Mouse (Mus musculus) left cerebral cortex, postnatal 14 days (tissue): Measurements from ENCODE around the gene Tmem268. TPM values are rescaled to one million over a fixed set of nuclear protein-coding genes. Genes with fewer than 3 reads are reported as not detected.

Experiments
- DNase-seq, 2 experiments: peaks; one replicate each; pipeline ENCODE4 v3.0.0; 2021 to 2022; ENCODE audit warnings: low spot score in 2 of 2, mixed read lengths in 1 of 2
- intact Hi-C: fragments of 180-260 bp; cut with DNase I; formaldehyde crosslinking; loops from one replicate; pipeline ENCODE4 v1.15.1; 2025
- long read RNA-seq, 2 experiments: library from polyadenylated mRNA; stranded (forward); transcript quantifications; one replicate each; pipeline ENCODE4 v2.0.0; 2021
- total RNA-seq, 2 experiments: library from RNA; stranded (reverse); gene quantifications; 2 replicates each; pipeline ENCODE4 v1.2.3; 2021

The Tmem268 gene
- 1 to 10 TPM; 9.4 to 9.5 TPM for total RNA-seq
- long read RNA-seq, experiment 1, partial matches to known transcripts, result 0 of 11 reads
- long read RNA-seq, experiment 1, other reads (novel, unspliced or antisense), result 8 of 11 reads
- long read RNA-seq, experiment 2, transcript Tmem268-201 (10 exons, 3,765 nt), result major isoform, 5 of 17 reads
- long read RNA-seq, experiment 2, partial matches to known transcripts, result 0 of 17 reads
- long read RNA-seq, experiment 2, other reads (novel, unspliced or antisense), result 10 of 17 reads

DNA sequence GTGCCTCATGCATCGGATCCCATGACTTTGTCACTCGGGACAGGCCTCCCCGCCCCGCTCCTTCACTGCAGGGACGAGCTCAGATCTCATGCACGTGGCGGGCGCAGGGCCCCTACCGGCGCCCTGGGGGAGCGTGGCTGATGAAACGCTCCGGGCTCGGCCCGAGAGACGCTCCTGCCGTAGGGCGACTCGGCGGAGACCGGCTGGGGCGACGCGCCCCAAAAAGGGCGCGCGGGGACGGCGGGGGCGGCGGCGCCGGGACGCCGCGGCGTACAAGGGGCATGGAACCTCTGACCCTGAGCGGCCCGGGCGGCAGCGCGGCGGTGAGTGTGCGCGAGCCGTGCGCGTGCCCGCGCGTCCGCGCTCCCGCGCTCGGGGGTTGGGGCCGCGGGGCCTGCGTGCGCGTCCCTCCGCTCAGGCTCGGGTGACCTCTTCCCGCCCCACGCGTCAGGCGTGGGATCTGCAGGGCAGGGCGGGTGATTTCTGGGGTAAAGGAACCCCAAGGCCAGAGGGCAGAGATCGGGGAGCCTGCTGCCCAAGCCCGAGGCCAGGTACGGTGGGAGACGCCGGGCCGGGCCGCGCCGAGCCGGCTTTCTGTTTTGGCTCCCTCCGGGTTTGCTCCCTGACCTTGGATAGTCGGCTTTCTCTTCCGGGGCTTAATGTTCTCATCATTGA lies at the start of gene Tmem268:
TSS of gene Tmem268 (plus strand) at position 375 of the 675 bp plus-strand sequence.
- intact Hi-C loops, result no loop called here
- peak; percentile 59 to 69 for DNase-seq

DNA sequence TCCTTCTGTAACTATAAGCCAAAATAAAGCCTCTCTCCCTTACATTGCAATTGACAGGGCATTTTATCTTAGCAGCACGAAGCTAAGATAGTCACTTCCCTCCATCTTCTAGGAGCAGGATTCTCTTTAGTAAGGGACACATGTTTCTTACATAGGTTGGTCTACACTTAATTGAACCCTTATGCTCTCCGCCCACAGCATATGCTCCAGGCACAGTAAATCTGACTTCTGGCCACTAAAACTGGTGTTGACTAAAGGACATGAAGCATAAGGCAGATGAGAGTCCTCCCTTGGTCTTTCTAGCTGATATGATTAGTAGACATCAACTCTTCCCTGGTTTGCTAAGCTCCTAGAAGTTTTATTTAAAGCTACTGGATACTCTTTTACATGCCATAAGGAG lies 45.7 kb upstream of the Tmem268 start:
- intact Hi-C loops, result no loop called here
- DNase-seq, result no peak

GRCm38 (mm10) chr4:63514454-63514984 lies 44.1 kb upstream of the Tmem268 start:
- intact Hi-C loops, result no loop called here
- DNase-seq, result no peak

GRCm38 (mm10) chr4:63515021-63515420 lies 43.6 kb upstream of the Tmem268 start:
- intact Hi-C loops, result no loop called here
- no peak for DNase-seq

DNA sequence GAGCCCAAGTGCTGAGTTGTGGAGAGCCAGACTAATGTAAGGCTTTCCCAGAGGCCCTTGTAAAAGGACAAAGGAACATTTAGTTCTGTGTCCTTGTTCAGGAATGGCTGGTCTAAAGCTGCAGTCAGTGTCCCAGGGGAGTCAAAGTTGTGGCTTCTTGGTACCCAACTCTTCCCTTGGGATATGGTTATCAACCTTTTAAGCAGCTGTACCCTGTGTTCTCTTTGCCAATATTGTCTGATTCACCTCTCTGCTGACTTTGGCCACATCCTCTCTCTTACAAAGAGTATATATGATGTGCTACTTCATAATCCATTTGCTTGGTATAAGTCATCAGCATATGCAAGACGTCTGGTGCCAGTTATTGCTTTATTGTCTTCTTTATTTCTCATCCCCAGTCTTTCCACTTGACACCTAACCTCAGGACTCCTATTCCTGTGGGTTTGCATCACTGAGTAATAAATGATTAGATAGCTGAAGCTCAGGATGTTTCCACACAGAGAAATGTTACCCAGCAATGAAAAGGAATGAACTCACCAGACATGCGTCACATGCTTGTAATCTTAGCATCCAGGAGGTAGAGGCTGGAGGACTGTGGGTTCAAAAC lies 36.7 kb upstream of the Tmem268 start:
- intact Hi-C loops, result no loop called here
- DNase-seq, result no peak

- no peak for DNase-seq
- intact Hi-C loops, result no loop called here
Observed at GRCm38 (mm10) chr4:63525514-63525913, 33.1 kb upstream of the Tmem268 start.

DNA sequence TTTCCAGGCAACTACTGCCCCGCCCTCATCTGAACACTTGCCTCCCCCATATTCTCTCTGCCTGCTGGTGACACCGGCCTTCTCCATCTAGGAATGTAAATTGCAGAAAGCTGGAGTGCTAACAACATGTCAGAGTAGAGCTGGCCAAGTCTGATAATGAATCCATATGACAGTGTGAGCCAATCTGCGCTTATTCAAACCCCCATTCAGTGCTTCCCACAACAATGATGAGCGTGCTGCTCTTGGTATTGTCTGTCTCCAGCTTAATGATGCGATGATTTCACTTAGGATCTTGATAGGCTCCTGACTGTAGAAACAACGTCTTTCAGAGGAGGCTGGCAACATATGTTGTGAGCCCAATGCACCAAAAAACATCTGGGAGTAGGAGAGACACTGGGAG lies 29.6 kb upstream of the Tmem268 start:
- intact Hi-C loops, result no loop called here
- DNase-seq, result peak; percentile 32 to 84

GRCm38 (mm10) chr4:63530409-63530808 lies 28.2 kb upstream of the Tmem268 start:
- intact Hi-C loops, result no loop called here
- DNase-seq, result no peak

DNA sequence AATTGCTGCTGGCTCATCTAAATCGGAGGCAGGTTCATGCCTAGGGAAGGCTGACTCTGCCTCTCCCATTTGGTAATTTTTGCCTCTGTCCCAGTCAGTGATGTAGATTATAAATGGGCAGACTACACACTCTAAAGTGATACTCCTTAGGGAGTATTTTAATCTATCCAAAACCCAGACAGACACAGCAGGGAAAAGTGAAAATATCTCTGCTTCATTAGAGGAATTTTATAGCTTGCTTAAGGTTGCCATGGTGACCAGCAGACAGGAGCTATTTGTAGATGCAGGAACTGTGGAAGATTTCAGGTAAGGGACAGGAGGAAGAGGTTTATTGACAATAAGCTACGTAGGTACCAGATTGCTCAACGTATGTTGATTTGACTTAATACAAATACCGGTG lies 21.0 kb upstream of the Tmem268 start:
- no peak for DNase-seq

GRCm38 (mm10) chr4:63542209-63542608 lies 16.4 kb upstream of the Tmem268 start:
- DNase-seq, result no peak
- intact Hi-C loops, result no loop called here

More for the DNA sequence above, 21.0 kb upstream of the Tmem268 start:
- intact Hi-C loops, result no loop called here

DNA sequence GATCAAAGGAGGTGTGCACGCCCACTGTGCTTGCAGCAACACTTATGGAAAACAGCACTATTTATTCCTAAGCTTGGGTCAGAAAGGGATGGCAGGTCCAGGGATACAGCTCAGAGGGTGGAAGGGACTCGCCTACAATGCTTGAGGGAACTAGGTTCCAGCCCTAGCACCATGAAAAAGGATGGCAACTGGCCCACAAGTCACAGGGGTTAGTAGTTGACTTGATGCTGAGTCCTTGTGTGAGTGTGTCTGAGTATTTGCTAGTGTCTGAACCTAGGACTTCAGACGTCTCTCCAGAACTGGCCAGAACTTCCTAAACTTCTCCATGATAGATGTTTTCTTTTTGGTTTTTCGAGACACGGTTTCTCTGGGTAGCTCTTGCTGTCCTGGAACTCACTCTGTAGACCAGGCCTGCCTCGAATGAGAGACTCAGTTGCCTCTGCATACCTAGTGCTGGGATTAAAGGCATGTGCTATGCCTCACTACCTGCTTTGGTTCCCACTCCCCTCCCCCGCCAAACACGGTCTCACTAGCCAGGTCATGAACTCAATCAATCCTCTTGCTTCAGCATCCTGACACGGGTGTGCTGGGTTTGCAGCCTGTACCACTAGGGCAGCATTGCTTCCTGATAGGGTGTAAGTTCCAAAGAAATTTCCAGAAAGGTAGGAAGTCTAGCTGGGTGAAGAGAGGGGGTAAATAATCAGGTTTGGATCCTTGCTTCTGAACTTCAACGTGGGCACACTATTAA lies 14.7 kb upstream of the Tmem268 start:
- peak in 1 of 2 experiments; percentile 34 for DNase-seq
- intact Hi-C loops, result no loop called here

- intact Hi-C loops, result no loop called here
- DNase-seq, result peak; percentile 95 to 96
Observed at GRCm38 (mm10) chr4:63544494-63545230, 13.9 kb upstream of the Tmem268 start, which contains the start of gene Atp6v1g1. TSS of gene Atp6v1g1 (plus strand) at chr4:63544772.

- intact Hi-C loops, result no loop called here
- no peak for DNase-seq
Observed at GRCm38 (mm10) chr4:63545231-63545958, 13.2 kb upstream of the Tmem268 start.

- no peak for DNase-seq
- intact Hi-C loops, result no loop called here
Observed at GRCm38 (mm10) chr4:63546441-63547055, 12.0 kb upstream of the Tmem268 start.

DNA sequence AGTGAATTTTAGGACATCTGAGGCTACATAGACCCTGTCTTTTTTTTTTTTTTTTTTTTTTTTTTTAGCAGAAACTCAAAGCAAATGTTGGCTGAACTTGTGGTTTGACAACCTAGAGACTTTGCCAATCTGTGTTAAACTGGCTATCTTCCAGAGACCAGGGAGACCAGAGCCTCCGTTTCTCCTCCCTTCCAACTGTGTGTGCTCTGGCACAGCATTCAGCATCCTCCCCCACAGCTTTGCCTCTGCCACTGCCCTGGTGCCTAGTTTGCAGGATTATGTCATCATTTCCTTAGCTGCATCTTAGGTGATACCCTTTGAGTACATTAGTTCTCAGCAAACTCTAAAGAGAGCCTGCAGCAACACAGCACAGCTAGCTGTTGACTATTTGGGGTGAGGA lies 10.8 kb upstream of the Tmem268 start:
- intact Hi-C loops, result no loop called here
- no peak for DNase-seq

DNA sequence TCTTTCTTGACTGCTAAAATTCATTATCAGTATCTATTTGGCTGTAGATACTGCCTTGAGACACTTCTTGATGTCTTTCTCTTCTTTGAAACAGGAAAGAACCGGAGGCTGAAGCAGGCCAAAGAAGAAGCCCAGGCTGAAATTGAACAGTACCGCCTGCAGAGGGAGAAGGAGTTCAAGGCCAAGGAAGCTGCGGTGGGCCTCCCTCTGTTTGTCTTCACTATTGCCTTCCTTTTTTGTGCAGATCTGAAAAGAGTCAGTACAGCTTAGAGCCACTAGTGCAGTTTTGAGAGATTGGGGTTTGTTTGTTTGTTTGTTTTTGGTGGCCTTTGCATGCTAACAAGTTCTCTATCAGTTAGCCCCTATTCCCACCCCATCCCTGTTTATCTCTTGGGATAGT lies 10.1 kb upstream of the Tmem268 start:
- intact Hi-C loops, result no loop called here

GRCm38 (mm10) chr4:63550908-63551307 lies 7.7 kb upstream of the Tmem268 start:
- intact Hi-C loops, result no loop called here
- no peak for DNase-seq

More for the DNA sequence above, 10.1 kb upstream of the Tmem268 start:
- no peak for DNase-seq

- intact Hi-C loops, result no loop called here
- DNase-seq, result peak in 1 of 2 experiments; percentile 25
Observed at GRCm38 (mm10) chr4:63552865-63553264, 5.7 kb upstream of the Tmem268 start.
